8 mouse cellular contexts compared by ENCODE assay signal in genomic region chr7:87245856-87246579, GRCm38 (mm10). TPM values are rescaled to one million over a fixed set of nuclear protein-coding genes. Genes with fewer than 3 reads are reported as not detected.
DNase-seq lines count a peak whose midpoint lies in the region; ATAC-seq and TF ChIP-seq lines count a peak whose summit lies in the region.

Gene Nox4 (plus strand): TSS chr7:87246096.

- H3K27me3 ChIP-seq in embryonic facial prominence, embryonic 11.5 days (ENCODE audit: control insufficient read depth, insufficient read depth, low read length): no peaks in the 10 kb centered on the region
- H3K27me3 ChIP-seq in neural tube, embryonic 15.5 days (replicated peaks): no peaks in the 10 kb centered on the region

- DNase-seq in left cerebral cortex, adult 2 months (ENCODE audit: extremely low spot score in 1 of 2, low spot score in 2 of 2): no peak
- no peak for DNase-seq in left cerebral cortex, postnatal 25 days (ENCODE audit: low spot score in 2 of 2)
- peak; percentile 43 for DNase-seq in embryonic facial prominence, embryonic 11.5 days (ENCODE audit: low spot score)
- DNase-seq in kidney, postnatal 14 days: peak; percentile 10
- DNase-seq in ovary, postnatal 36 days (ENCODE audit: low spot score): no peak
- DNase-seq in cerebellum, postnatal 10 days: no peak
- DNase-seq in cerebellum, adult 9-10 months: no peak

- H3K4me2 ChIP-seq in embryonic facial prominence, embryonic 11.5 days (ENCODE audit: low read depth, low read length): peak within 1 kb of the TSS; percentile 53
- H3K4me2 ChIP-seq in neural tube, embryonic 15.5 days: peak within 1 kb of the TSS; percentile 86

- no peak within 1 kb of the TSS for H3K27ac ChIP-seq in left cerebral cortex, adult 2 months
- H3K27ac ChIP-seq in embryonic facial prominence, embryonic 11.5 days (replicated peaks; ENCODE audit: low read depth, low read length): peak within 1 kb of the TSS; percentile 79
- peak within 1 kb of the TSS; percentile 58 for H3K27ac ChIP-seq in neural tube, embryonic 15.5 days (replicated peaks)

- intact Hi-C loops in left cerebral cortex, adult 2 months (cut with DNase I): no loop called here
- intact Hi-C loops in left cerebral cortex, postnatal 25 days (cut with DNase I): no loop called here

- H3K36me3 ChIP-seq in embryonic facial prominence, embryonic 11.5 days (replicated peaks; ENCODE audit: control insufficient read depth, insufficient read depth, low read depth, low read length): no peaks in the 10 kb centered on the region
- H3K36me3 ChIP-seq in neural tube, embryonic 15.5 days: no peaks in the 10 kb centered on the region

- TF ChIP-seq CTCF in left cerebral cortex, adult 2 months (IDR thresholded peaks at IDR 0.05): no peak

- 12% methylated on average over 18 of the region's 18 CpGs for WGBS in embryonic facial prominence, embryonic 11.5 days
- WGBS in neural tube, embryonic 15.5 days: 12% methylated on average over 18 of the region's 18 CpGs

- ATAC-seq in embryonic facial prominence, embryonic 11.5 days (replicated peaks; ENCODE audit: insufficient number of reproducible peaks, low FRiP score, low TSS enrichment, low read depth): peak; percentile 16; the same call in 1 of the 2 replicates
- ATAC-seq in neural tube, embryonic 15.5 days (ENCODE audit: low FRiP score): peak; percentile 54; the same call in 1 of the 2 replicates

- H3K9me3 ChIP-seq in embryonic facial prominence, embryonic 11.5 days (replicated peaks; ENCODE audit: control insufficient read depth, low read length): no peaks in the 10 kb centered on the region
- no peaks in the 10 kb centered on the region for H3K9me3 ChIP-seq in neural tube, embryonic 15.5 days (replicated peaks)

- peak within 1 kb of the TSS; percentile 44 for H3K4me3 ChIP-seq in left cerebral cortex, adult 2 months
- peak within 1 kb of the TSS; percentile 67 for H3K4me3 ChIP-seq in embryonic facial prominence, embryonic 11.5 days (ENCODE audit: low read depth, low read length)
- H3K4me3 ChIP-seq in neural tube, embryonic 15.5 days (replicated peaks): peak within 1 kb of the TSS; percentile 67

- peak within 1 kb of the TSS; percentile 91 for H3K9ac ChIP-seq in embryonic facial prominence, embryonic 11.5 days (replicated peaks; ENCODE audit: low read length)
- peak within 1 kb of the TSS; percentile 70 for H3K9ac ChIP-seq in neural tube, embryonic 15.5 days (replicated peaks)

- no peaks in the 10 kb centered on the region for H3K4me1 ChIP-seq in embryonic facial prominence, embryonic 11.5 days (ENCODE audit: control insufficient read depth, insufficient read depth, low read length)
- peaks cover 10% of the 10 kb centered on the region for H3K4me1 ChIP-seq in neural tube, embryonic 15.5 days

RNA-seq across cellular contexts. Expression of gene Nox4, which starts in this region (rescaled TPM):
- total RNA-seq in left cerebral cortex, adult 2 months (2021): under 1 TPM in 1 of 2 experiments, not detected in 1; 0.32 TPM
- total RNA-seq in left cerebral cortex, postnatal 25 days (2021): under 1 TPM in 1 of 2 experiments, not detected in 1; 0.21 TPM
- polyA plus RNA-seq in embryonic facial prominence, embryonic 11.5 days (2014; fragmentation: Nextera tagmentation; extraction: Ambion mirVana): 6.5 and 7.3 TPM in 2 replicates
- polyA plus RNA-seq in neural tube, embryonic 15.5 days (2015; fragmentation: Nextera tagmentation; extraction: Ambion mirVana): 1.7 and 1.9 TPM in 2 replicates

Comparison
In these comparisons a context has a peak if more than half of its experiments do, and no peak if none do; other contexts are left out.
1. DNase-seq: peak in embryonic facial prominence, embryonic 11.5 days (single experiment) and kidney, postnatal 14 days (single experiment); none in left cerebral cortex, adult 2 months (0 of 2), left cerebral cortex, postnatal 25 days (0 of 2), ovary, postnatal 36 days (single experiment), cerebellum, postnatal 10 days (0 of 2) and cerebellum, adult 9-10 months (single experiment).
2. Peak in every context shown above with its lines, with median percentiles within 50 percentile points of each other: H3K4me3 ChIP-seq.